Mouse (Mus musculus) heart, embryonic 13.5 days (tissue): ENCODE measurements around the gene Oasl1. TPM values are rescaled to one million over a fixed set of nuclear protein-coding genes. Genes with fewer than 3 reads are reported as not detected.

ENCODE experiments used
- polyA plus RNA-seq: library from polyadenylated mRNA; unstranded; fragments of >200 nt; fragmentation: Nextera tagmentation; extraction: Ambion mirVana; gene quantifications from 2 replicates; pipeline ENCODE4 v1.2.1, GENCODE M21; 2015

Gene Oasl1
- polyA plus RNA-seq, 1 experiment from 2014 or later, result 0.67 TPM

Other genes with a start within 250 kb of the Oasl1 start
- gene Gltp, start 232.3 kb upstream of the Oasl1 start, polyA plus RNA-seq, result 50.5 and 50.8 TPM in 2 replicates
- 8.0 and 8.1 TPM in 2 replicates for gene Tchp, start 215.5 kb upstream of the Oasl1 start, polyA plus RNA-seq
- 28.5 and 29.3 TPM in 2 replicates for gene Ankrd13a, start 148.6 kb upstream of the Oasl1 start, polyA plus RNA-seq
- 28.1 and 30.3 TPM in 2 replicates for gene Git2, start 147.7 kb upstream of the Oasl1 start, polyA plus RNA-seq
- 53.8 and 54.5 TPM in 2 replicates for gene 1500011B03Rik, start 99.8 kb upstream of the Oasl1 start, polyA plus RNA-seq
- gene 4930519G04Rik, start 69.6 kb upstream of the Oasl1 start, polyA plus RNA-seq, result not detected in 2 replicates
- gene Gm9936, start 64.6 kb upstream of the Oasl1 start, polyA plus RNA-seq, result not detected in 2 replicates
- 4.5 and 6.2 TPM in 2 replicates for gene Oasl2, start 26.3 kb upstream of the Oasl1 start, polyA plus RNA-seq
- gene 2210016L21Rik, start 18.9 kb downstream of the Oasl1 start, polyA plus RNA-seq, result 37.4 and 40.6 TPM in 2 replicates
- 0.13 and 0.17 TPM in 2 replicates for gene Hnf1a, start 47.9 kb downstream of the Oasl1 start, polyA plus RNA-seq
- 6.5 and 6.9 TPM in 2 replicates for gene Sppl3, start 87.9 kb downstream of the Oasl1 start, polyA plus RNA-seq
- 16.7 and 18.7 TPM in 2 replicates for gene Gm10401, start 175.1 kb downstream of the Oasl1 start, polyA plus RNA-seq
- 103 and 112 TPM in 2 replicates for gene Acads, start 196.1 kb downstream of the Oasl1 start, polyA plus RNA-seq
- 17.3 and 18.5 TPM in 2 replicates for gene Unc119b, start 211.7 kb downstream of the Oasl1 start, polyA plus RNA-seq
- 65.8 and 71.6 TPM in 2 replicates for gene Mlec, start 234.9 kb downstream of the Oasl1 start, polyA plus RNA-seq